Mouse (Mus musculus): ENCODE data around the gene Npcd.

DNA sequence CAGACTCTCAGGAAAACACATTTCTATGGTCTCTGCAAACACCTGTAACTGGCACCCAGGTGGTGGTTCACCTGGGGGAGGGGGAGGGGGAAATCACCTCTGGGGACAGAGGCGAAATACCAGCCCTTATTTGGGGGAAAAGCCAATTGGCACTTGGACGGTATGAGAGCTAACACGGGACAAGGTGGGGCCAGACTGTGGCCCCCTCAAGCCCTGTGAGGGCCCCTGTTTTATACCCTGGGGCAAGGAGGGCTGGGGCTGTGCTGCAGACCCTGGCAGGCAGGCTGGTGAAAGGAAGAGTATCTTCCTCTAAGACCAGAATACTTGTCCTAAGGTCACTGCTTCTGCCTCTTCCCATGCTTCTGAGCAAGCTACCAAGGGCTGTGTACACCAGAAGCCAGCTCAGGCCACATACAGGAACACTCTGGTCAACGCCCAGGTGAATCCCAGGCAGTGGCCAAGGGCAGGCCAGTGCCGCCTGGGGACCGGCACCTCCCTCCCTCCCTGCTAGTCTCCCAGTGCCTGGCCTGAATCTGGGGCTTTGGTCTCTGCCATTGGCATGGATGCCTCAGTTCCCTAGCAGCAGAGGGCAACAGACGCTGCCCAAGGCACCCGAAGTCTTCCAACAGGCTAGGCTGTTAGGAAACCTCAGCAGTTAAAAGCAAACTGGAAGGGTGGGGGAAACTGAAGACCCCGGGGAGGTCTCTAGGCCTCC is 7.7 kb downstream of the Npcd start:
- no peak for TF ChIP-seq CTCF (IDR thresholded peaks at IDR 0.05; ENCODE audit: low read depth, low read length)
- no peak for TF ChIP-seq POLR2A (IDR thresholded peaks at IDR 0.05; ENCODE audit: borderline replicate concordance, low read depth, low read length)
